Mouse (Mus musculus) thymus, postnatal 10 days (tissue): Measurements from ENCODE around the gene Rras2.
A peak's percentile ranks its signal among the peaks of the same experiment; 100 is the strongest.

Experiments
- DNase-seq, 2 experiments: peaks; one replicate each; pipeline ENCODE4 v3.0.0; 2021; ENCODE audit warnings: low spot score in 2 of 2

Gene Rras2

DNA sequence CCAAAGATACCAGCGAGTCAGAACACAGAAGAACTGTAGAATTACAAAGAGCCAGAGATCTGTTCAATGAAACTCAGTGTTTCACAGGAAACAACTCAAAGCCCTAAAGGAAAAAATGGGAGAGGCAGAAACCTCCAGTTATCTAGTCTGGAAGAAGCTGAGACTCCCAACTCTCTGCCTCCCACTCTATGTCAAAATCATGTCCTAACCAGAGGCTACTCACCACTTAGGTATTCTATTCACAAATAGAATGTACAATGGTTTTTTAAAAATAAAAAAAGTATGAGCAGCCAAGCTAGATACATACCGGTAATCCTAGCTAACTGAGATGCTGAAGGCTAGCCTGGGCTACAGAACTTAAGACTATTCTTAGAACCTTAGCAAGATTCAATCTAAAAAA, 3.3 kb downstream of the Rras2 start:
- DNase-seq = no peak

DNA sequence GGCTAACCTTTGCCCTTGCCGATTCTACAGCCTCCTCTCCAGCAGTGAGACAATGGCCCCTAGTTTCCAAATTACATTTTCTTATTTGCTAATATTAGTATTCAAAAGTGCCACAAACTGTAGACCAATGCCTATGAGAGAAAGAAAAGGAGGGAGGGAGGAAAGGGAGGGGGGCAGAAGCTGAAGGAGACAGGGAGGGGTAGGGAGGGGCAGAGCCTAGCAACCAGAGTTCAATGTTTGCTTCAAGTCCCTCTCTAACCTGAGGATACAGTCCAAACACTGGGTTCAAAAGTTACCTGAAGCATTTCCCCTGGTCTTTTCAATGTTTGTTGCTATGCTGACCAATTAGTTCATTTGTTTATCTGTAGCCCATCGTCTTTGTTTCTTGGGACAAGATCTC, 7.1 kb downstream of the Rras2 start:
- no peak for DNase-seq

DNA sequence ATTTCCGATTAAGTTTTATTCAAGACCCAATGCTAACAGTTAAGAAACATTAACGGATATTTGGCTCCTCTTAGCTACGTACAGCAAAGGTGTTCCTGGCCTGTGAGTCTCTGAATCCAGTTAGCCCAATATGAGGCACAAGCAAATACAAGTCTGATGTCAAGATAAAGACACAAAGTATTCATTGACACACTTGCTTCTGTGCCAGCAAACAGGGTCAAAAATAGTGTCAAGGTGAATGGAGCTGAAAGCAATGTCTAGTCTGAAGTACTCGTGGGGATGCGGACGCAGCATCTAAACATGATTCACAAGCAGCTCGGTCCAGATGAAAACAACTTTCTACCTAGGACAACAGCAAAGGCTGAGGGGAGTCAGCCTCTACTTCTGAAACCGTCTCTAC, 11.7 kb downstream of the Rras2 start:
- DNase-seq = no peak

DNA sequence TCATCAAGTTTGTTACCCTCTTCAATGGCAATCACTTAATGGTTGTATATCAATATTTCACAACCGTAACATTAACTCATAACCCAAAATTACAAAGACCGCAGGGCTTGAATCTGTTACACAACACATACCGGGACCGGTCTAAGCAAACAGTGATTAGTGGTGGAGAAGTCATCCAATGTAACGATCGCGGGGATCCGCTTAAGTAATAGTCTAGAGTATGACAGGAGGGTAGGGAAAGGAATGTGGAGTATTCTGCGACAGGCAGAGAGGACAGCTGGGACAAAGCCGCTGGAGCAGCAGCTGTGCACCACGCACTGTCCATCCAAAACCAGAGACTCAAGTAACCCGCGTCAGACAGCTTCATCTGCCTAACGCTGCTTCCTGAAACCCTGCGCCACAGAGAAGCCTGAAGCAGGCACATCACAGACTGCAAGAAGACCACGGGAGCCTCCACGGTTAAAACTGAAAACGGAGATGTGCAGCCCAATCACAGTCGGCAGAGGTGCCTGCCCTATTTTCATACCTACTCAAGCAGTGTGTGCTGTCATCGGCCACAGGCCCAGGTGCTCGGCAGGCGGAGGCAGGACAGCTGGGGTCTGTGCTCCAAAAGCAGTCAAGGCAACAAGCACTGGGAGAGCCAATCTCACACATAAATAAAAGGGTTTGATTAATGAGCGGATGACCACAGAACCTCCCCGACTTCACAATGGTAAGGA, 13.8 kb downstream of the Rras2 start:
- DNase-seq = peak; percentile 56 to 57

DNA sequence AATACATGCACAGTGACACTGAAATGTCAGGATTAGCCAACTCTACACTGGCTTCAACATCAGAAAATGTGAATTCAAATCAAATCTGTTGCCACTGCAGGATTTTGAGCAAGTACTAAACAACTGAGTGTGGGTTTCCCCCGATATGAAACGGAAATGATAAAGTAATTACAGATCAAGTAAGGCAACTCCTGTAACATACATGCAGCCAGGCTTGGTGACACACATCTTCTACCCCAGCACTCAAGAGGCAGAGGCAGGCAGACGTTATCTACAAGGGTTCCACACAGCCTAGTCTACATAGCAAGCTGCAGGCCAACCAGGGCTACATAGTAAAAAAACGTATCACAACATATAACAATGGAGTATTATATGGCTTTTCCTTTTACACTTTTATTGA, 14.4 kb downstream of the Rras2 start:
- no peak for DNase-seq

DNA sequence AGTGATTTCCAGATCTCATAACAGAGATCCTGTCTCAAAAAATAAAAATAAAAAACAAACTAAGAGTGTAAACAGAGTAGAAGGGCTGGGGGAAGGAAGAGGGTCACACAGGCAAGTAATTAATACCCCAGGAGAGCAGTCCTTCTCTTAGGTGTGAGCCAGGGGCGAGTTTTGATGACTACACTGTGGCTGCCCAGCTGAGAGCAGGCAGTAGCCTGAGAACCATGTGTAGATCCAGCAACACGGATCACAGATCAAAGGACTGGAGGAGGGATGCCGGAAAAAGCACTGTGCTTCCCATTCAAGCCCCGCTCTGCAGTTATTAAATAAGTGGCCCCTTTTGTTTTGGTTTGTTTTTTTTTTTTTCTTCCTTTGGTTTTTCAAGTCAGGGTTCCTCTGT, 15.0 kb downstream of the Rras2 start:
- DNase-seq = no peak

DNA sequence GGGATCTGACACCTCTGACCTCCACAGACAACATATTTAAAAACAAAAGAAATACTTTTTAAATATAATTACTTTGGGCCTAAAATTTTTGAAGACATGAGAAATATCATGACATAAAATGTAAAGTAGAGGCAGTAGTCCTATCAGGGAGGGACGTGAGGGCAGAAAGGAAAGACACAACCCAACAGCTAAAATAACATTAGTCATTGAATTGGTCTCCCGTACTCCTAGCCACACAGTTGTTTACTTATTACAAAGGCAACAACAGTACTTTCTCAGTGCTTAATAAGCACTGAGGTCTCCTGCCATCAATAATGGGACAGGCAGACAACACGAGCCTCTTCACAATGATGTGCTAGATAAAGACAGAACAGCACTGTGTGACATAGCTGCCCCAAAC, 16.2 kb downstream of the Rras2 start:
- no peak for DNase-seq

DNA sequence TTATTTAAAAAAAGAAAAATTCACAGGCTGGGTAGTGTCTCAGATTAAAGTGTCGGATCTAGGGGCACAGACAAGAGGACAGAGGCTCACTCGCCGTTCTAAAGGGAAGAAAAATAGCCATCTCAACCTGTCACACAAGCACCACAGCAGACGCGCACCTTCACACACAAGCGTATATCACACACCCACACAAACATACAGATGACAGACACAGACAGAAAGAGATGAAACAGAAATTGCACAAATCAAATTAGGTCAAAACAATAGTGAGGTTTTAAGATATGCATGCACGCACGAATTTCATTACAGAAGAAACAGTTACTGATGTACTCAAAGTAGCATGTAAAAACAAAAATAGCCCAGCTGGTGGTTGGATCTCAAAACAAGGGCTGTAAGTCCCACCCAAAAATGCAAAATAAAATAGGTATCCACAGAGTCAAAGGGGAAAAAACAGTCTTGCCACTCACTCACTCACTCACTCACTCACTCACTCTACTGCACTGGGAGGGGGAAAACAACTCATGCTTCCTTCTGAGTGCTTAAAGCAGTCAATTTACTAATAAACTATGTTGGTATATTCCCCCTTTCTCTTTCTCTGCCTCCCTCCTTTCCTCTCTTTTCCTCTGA, 23.9 kb downstream of the Rras2 start:
- DNase-seq = no peak

DNA sequence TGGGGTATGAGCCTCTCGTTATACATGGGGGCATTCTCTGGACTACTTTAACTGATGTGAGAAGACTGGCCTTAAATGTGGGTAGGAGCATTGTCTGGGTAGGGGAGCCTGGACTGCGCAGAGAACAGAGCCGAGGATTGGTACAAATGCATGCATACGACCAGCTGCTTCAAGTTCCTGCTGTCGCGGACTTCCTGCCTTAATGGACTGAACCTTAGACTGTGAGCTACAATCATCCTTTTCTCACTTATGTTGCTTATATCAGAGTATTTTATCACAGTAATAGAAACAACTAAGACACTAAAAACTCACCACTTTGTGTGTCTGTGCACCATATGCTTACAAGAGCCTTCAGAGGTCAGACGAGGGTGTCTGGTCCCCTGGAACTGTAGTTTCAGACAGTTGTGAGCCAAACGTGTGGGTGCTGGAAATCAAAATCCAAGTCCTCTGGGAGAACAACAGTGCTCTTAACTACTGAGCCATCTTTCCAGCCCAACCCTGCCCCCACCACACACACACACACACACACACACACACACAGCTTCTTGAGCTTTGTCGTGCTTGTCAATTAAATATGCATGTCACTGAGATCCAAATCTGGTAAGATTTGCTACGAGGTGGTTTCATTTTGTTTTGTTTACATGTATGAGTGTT, 26.6 kb downstream of the Rras2 start:
- no peak for DNase-seq

DNA sequence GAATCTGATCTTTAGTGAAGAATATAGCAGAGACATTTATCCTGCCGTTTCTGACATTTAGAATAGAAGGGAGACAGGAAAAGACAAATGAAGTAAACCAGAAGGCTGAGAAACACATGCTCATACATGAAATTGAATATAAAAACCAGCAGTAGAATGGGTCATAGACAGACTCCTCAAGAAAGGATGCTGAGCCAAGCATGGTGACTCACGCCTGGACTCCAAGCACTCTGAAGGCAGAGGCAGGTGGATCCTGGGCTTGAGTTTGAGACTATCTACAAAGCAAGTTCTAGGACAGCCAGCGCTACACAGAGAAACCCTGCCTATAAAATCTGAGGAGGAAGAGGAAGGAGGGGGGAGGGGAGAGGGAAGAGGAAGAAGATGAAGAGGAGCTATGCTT, 27.4 kb downstream of the Rras2 start:
- DNase-seq = no peak

DNA sequence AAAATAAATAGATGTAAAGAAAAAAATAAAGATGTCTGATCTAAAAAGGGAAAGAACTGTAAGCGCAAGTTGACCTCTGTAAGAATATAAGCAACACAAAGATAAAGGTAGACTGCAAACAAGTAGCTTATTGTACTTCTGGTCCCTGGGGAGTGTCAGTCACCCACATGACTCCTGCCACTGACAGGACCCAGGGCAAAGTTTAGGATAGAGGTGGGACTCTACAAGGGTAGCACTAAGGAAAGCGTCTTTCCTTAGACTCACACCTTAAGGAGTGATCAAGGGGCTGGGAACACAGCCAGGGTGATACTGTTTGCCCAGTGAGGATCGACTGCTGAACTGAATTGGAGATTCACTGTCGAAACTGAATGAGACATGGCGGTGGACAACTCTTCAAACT, 28.7 kb downstream of the Rras2 start:
- no peak for DNase-seq

DNA sequence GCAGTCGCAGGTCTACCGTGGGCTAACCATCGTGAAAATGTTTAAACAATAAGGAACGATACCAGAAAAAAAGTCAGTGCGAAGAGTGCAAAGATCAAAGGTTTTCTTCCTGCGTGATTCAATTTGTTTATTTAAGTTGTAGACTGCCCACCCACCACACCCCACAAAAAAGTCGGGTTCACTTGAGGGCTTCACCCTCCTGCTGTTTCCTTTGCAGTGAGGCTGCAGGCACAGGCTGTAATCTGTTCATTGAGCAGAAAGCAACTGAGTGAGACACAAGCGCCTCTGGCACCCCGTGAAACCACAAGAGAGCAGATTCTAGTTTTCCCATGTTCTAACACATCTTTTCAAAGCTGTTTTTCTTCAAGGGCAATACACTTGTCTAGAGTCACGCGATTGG, 29.6 kb downstream of the Rras2 start:
- DNase-seq = peak; percentile 36 to 51

DNA sequence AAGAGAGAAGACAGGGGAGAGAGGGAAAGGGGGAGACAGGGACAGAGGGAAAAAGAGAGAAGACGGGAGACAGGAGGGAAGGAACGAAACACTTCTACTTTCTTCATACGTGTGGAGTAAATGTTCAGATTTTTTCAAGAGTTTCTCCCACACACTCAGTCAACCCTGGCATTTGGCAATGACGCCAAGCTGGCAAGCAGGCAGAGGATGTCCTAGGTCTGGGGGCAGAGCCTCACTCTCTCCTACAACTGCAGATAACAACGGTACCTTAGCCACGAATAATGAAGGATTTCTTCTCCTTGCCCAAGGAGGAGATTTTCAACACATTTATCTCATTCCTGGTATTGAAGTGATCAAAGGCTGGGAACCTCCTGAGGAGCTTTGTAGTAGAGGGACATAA, 30.2 kb downstream of the Rras2 start:
- no peak for DNase-seq

DNA sequence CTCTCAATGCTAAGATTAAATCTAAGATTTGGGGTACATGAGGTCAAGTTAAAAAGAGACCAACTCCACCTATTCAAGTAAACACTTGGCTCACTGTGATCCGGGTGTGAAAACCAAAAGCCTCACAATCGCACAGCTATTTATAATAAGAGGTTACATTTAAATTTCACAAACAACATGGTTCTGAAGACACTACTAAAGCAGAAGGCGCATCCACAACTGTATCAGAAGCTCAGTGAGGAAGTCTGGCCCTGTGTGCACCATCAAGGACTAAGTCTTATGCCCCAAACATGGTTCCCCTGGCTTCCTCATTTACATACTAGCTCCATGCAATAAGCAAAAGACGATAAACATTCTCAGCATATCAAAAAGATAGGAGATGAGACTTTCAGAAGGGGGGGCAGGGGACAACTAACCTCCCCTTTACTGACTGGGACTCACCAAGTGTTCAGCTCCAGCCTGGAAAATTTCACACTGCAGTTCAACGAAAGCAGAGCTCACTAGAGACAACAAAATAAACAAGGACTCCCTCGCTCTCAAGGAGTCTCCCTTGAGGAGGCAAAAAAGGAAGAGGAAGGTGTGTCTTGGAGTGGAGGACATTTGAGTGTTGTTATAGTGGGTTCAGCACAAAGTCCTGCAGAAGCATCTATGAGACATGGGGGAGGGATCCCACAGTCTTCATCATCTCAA, 31.4 kb downstream of the Rras2 start:
- DNase-seq = no peak

DNA sequence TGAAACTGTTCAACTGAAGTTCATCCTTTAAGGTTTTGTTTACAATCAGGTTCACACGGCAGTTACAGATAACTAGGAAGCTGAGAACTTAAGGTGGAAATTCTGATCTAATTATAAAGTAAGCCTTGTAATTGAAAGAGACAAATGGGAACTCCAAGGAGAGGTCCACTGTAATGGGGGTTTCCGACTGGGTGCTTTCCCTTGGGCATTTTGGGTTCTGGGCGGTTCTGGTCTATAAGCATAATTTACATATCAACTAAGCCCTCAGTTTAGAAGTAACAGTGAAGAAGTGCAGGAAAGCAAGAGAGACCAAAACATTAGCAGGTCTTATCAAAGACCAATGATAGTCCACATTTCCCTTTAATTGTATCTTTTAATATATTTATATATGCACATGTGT, 33.8 kb downstream of the Rras2 start:
- no peak for DNase-seq

DNA sequence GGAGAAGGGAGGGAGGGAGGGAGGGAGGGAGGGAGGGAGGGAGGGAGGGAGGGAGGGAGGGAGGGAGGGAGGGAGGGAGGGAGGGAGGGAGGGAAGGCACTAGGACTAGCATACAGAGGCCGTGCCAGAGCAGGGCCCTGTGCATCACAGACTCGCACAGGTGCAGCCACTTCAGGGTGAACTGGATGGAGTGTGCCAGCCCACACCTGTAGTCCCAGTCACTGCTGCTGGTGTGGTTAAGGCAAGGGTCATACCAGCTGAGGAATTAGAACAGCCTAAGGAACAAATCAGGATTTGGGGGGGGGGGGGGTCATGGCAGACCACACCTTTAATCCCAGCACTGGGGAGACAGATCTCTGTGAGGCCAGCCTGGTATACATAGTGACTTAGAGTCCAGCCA, 34.5 kb downstream of the Rras2 start:
- DNase-seq = no peak

DNA sequence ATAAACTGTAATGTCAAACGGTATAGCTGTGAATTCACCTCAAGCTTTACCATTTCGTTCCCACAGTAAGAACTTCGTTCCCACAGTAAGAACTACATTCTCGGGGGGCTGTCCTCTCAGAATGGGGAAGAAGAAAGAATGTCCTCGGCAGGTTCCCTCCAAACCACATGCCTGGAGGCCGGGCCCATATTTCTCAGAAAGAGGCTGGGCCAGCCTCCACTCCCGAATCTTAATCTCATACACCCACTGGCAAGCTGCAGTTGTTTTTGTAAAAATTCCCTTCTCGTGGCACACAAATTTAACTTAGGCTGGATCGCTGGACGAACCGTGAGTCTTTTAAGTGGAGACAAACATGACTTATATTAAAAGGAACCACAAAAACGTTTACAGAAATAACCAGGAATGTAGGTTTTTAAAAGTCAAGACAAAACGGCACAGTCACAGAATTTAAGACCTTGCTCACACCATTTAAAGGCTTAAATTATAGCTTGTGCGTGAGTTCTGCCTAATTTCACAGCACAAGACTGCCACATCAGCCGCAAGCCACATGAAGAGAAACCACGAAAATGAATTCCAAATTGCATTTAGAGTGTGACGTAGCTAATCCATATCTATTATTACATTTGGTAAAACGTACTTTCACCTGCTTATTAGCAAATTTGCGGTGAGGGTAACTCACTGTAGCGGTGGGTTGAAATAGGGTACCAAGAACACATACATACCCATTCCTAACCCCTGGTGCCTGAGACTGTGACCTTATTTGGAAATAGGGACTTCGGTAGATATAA, 35.8 kb downstream of the Rras2 start:
- no peak for DNase-seq

DNA sequence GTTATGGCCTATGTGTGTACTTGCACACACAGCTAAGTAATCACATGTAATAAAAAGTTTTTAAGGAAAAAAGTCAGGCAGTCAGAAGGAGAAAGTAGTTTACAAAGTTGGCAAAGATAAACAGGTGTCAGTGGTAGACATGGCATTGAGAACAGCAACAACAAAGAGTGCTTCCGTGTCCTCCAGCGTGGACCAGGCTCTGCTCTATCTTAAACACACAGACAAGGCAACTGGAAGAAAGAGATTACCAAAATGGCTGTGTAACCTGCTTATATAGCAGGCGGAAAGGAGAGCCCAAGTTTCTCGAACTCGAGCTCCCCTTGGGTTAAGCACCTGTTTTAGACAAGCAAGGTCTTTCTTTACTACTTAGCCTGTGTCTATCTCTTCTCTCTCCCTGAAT, 37.3 kb downstream of the Rras2 start:
- no peak for DNase-seq

DNA sequence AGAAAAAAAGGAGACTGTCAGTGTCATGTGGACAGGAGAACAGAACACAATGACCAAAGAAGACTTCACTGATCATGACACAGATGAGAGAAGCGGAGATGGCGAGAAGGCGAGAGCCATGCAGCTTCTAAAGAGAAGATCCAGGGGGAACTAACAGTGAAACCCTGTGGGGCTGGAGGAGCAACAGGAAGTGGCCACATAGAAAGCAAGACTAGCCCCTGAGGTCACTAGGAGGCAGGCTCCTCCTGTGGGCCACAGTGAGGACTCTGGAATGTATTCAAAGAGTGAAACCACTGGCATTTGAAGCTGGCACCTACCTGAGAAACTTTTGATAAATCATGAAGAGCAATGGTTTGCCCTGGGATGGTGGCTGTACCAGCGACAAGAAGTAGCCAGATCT, 38.2 kb downstream of the Rras2 start:
- DNase-seq = no peak

DNA sequence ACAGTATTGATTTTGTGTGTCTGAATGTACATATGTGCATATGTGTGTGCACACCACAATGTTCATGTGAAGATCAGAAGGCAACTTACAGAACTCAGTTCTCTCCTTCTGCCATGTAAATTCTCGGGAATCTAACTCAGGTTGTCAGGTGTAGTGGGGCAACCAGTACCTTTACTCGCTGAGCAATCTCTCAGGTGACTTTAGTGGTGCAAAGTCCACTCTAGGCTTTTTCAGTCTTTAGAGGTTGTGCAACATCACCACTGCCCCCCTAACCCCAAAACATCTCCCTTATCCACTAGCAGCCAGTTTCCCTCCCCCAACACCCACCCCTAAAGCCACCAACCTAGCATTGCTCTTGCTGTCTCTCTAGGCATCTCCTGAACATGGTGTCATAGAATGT, 43.0 kb downstream of the Rras2 start:
- no peak for DNase-seq

DNA sequence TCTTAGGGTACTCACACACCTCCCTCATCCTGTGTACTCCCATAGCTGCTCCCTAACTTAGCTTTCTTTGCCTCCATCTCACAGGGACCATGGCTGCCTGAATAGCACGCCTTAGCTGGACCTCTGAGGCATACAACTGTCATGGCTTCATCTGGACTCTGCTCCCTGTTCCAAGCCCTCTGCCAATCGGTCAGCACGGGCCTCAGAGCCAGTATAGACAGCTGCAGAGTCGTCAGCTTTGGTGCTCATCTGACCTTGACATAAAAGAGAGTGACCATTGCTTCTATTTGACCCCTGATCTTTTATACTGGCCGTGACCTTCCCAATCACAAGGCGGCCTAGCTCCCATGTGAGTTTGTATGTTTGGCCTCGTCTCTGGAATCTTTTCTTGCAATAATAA, 43.4 kb downstream of the Rras2 start:
- no peak for DNase-seq
